Mouse (Mus musculus) 3T3-L1 (cell line): Measurements from ENCODE around the gene 1700109H08Rik.
"Not testable (repeated sequence)": the region's sequence is repeated elsewhere in the genome, so short reads cannot be mapped to it uniquely, and the experiment has no call there.

Source experiments
- DNase-seq: peaks from one replicate; pipeline ENCODE4 v3.0.0-alpha.2; 2015; ENCODE audit warnings: low read depth, low spot score

The 1700109H08Rik gene

GRCm38 (mm10) chr5:3598766-3599165 lies 27.4 kb downstream of the 1700109H08Rik start:
- no peak for DNase-seq

GRCm38 (mm10) chr5:3600298-3600697 lies 28.9 kb downstream of the 1700109H08Rik start:
- no peak for DNase-seq

GRCm38 (mm10) chr5:3600790-3601189 lies 29.4 kb downstream of the 1700109H08Rik start:
- DNase-seq: no peak

- no peak for DNase-seq
Observed at GRCm38 (mm10) chr5:3607114-3607513, 35.7 kb downstream of the 1700109H08Rik start.

- DNase-seq: no peak
Observed at GRCm38 (mm10) chr5:3609241-3609640, 37.9 kb downstream of the 1700109H08Rik start.

GRCm38 (mm10) chr5:3611835-3612234 lies 40.5 kb downstream of the 1700109H08Rik start:
- not testable (repeated sequence) for DNase-seq

GRCm38 (mm10) chr5:3620486-3620885 lies 49.1 kb downstream of the 1700109H08Rik start:
- no peak for DNase-seq

GRCm38 (mm10) chr5:3630055-3630454 lies 58.7 kb downstream of the 1700109H08Rik start:
- DNase-seq: peak; percentile 7

GRCm38 (mm10) chr5:3631512-3632271 lies 60.3 kb downstream of the 1700109H08Rik start:
- no peak for DNase-seq

- DNase-seq: no peak
Observed at GRCm38 (mm10) chr5:3632285-3632684, 60.9 kb downstream of the 1700109H08Rik start.

- DNase-seq: no peak
Observed at GRCm38 (mm10) chr5:3633315-3633714, 61.9 kb downstream of the 1700109H08Rik start.

- peak; percentile 52 for DNase-seq
Observed at GRCm38 (mm10) chr5:3633951-3634350, 62.6 kb downstream of the 1700109H08Rik start.
